Mouse (Mus musculus) heart, adult 2 months (tissue): ENCODE results near the gene Abca8b. TPM values are rescaled to one million over a fixed set of nuclear protein-coding genes. Genes with fewer than 3 reads are reported as not detected.
"Not testable (repeated sequence)": the region's sequence is repeated elsewhere in the genome, so short reads cannot be mapped to it uniquely, and the experiment has no call there.

ENCODE experiments used
- DNase-seq, 2 experiments: peaks; one replicate each; pipeline ENCODE4 v3.0.0; 2021
- H3K27ac ChIP-seq: fragments of 200-600 bp; 2 replicates; pipeline ENCODE4 v1.8.1; 2022
- H3K27me3 ChIP-seq: fragments of 200-500 bp; 2 replicates; pipeline ENCODE4 v1.6.1; 2012; ENCODE audit warnings: mild to moderate bottlenecking, low read length, inconsistent platforms, mixed read lengths; ENCODE audit not compliant: control insufficient read depth, insufficient read depth
- H3K36me3 ChIP-seq: fragments of 200-500 bp; 2 replicates; pipeline ENCODE4 v1.6.1; 2012; ENCODE audit warnings: low read length, inconsistent platforms; ENCODE audit not compliant: control insufficient read depth, insufficient read depth
- H3K4me1 ChIP-seq: fragments of 200-500 bp; 2 replicates; pipeline ENCODE4 v1.6.1; 2011; ENCODE audit warnings: low read length; ENCODE audit not compliant: control insufficient read depth, insufficient read depth
- H3K4me3 ChIP-seq: fragments of 200-600 bp; 2 replicates; pipeline ENCODE4 v1.8.1; 2022
- H3K79me2 ChIP-seq: fragments of 200-500 bp; replicated peaks from 2 replicates; pipeline ENCODE4 v1.6.1; 2012; ENCODE audit warnings: mild to moderate bottlenecking, inconsistent platforms, low read length, moderate library complexity, mixed read lengths; ENCODE audit not compliant: control insufficient read depth, insufficient read depth
- H3K9ac ChIP-seq: fragments of 200-500 bp; 2 replicates; pipeline ENCODE4 v1.6.1; 2012; ENCODE audit warnings: low read depth, mild to moderate bottlenecking, control low read depth, inconsistent platforms, low read length, mixed read lengths
- CTCF ChIP-seq: fragments of 200-600 bp; IDR thresholded peaks from 2 replicates; pipeline ENCODE4 v1.8.1; 2022; ENCODE audit warnings: antibody characterized with exemption, mild to moderate bottlenecking, moderate library complexity
- EP300 ChIP-seq: fragments of 200-500 bp; IDR thresholded peaks from 2 replicates; pipeline ENCODE4 v1.6.1; 2011; ENCODE audit warnings: low read depth, low read length, control low read depth; ENCODE audit not compliant: insufficient read depth
- POLR2A ChIP-seq: fragments of 200-500 bp; IDR thresholded peaks from 2 replicates; pipeline ENCODE4 v1.6.1; 2011; ENCODE audit warnings: mild to moderate bottlenecking, low read depth, low read length, control low read depth; ENCODE audit not compliant: insufficient read depth
- WGBS: fragments of 180-500 bp; shearing (Covaris S2); methylation state at CpG from one replicate; pipeline ENCODE4 v1.1.7; 2018; 5-methylcytosine and 5-hydroxymethylcytosine counted together
- intact Hi-C: fragments of 180-260 bp; cut with DNase I; formaldehyde crosslinking; loops from one replicate; pipeline ENCODE4 v1.15.1; 2025
- polyA plus RNA-seq: library from polyadenylated mRNA; depleted of rRNA; stranded (reverse); fragments of >200 nt; gene quantifications from 2 replicates; pipeline ENCODE4 v1.2.3, GENCODE M21; 2012
- total RNA-seq, 2 experiments: library from RNA; stranded (reverse); gene quantifications; 2 replicates each; pipeline ENCODE4 v1.2.3; 2021

The Abca8b gene
- total and polyA plus RNA-seq, 3 experiments: 2.9 to 8.8 (median 6.9) TPM

GRCm38 (mm10) chr11:109926718-109927680 lies 68.6 kb downstream of the Abca8b start:
- Histone ChIP-seq H3K4me1 (peaks cover 5% of the 10 kb centered on the region), H3K79me2 (no peaks in the 10 kb centered on the region), H3K27me3 (no peaks in the 10 kb centered on the region), H3K36me3 (peaks cover 13% of the 10 kb centered on the region; the same call in 1 of the 2 replicates), H3K4me3 (no peak overlapping the region), H3K27ac (peak overlapping the region; percentile 53), H3K9ac (no peak overlapping the region)
- DNase-seq: peak in 1 of 2 experiments; percentile 39
- intact Hi-C loops: loop anchor here (1.0 kb wide), 1 partner anchor 52 kb away; no protein-coding TSS in a partner anchor
- 25% methylated on average over 7 of the region's 7 CpGs for WGBS
- TF ChIP-seq POLR2A: 0 out of 2 replicates have a peak, but pooled peaks have one; percentile 27
- TF ChIP-seq CTCF: no peak

GRCm38 (mm10) chr11:109922236-109922635 lies 73.4 kb downstream of the Abca8b start:
- no peak for TF ChIP-seq POLR2A
- no peak for TF ChIP-seq CTCF
- no peak for TF ChIP-seq EP300
- 53% methylated on average over 3 of the region's 3 CpGs for WGBS
- Histone ChIP-seq H3K27me3 (no peaks in the 10 kb centered on the region), H3K4me1 (peaks cover 5% of the 10 kb centered on the region), H3K27ac (peak overlapping the region; percentile 52), H3K9ac (no peak overlapping the region), H3K4me3 (no peak overlapping the region), H3K36me3 (peaks cover 8% of the 10 kb centered on the region; the same call in 1 of the 2 replicates), H3K79me2 (no peaks in the 10 kb centered on the region)
- no peak for DNase-seq
- intact Hi-C loops: no loop called here

- WGBS: 72% methylated on average over 2 of the region's 2 CpGs
These were observed 76.2 kb downstream of the Abca8b start for GRCm38 (mm10) chr11:109919480-109919879.

GRCm38 (mm10) chr11:109916654-109917053 lies 79.0 kb downstream of the Abca8b start:
- no peak overlapping the region for H3K4me3 ChIP-seq
- H3K9ac ChIP-seq: no peak overlapping the region
- no peaks in the 10 kb centered on the region for H3K4me1 ChIP-seq
- no peaks in the 10 kb centered on the region for H3K36me3 ChIP-seq
- WGBS: 78% methylated on average over 10 of the region's 10 CpGs
- no peak overlapping the region for H3K27ac ChIP-seq
- TF ChIP-seq EP300 (no peak), CTCF (no peak), POLR2A (no peak)
- H3K27me3 ChIP-seq: no peaks in the 10 kb centered on the region
- no peak for DNase-seq
- intact Hi-C loops: no loop called here
- no peaks in the 10 kb centered on the region for H3K79me2 ChIP-seq

More at GRCm38 (mm10) chr11:109919480-109919879, 76.2 kb downstream of the Abca8b start:
- Histone ChIP-seq H3K79me2 (no peaks in the 10 kb centered on the region), H3K36me3 (no peaks in the 10 kb centered on the region), H3K4me3 (no peak overlapping the region), H3K27me3 (no peaks in the 10 kb centered on the region), H3K9ac (no peak overlapping the region), H3K4me1 (peaks cover 1% of the 10 kb centered on the region; the same call in 1 of the 2 replicates), H3K27ac (no peak overlapping the region)
- TF ChIP-seq EP300 (no peak), CTCF (no peak), POLR2A (no peak)
- no peak for DNase-seq
- intact Hi-C loops: no loop called here

GRCm38 (mm10) chr11:109913156-109913555 lies 82.5 kb downstream of the Abca8b start:
- DNase-seq, H3K27ac ChIP-seq, H3K79me2 ChIP-seq, H3K4me1 ChIP-seq, H3K36me3 ChIP-seq, H3K27me3 ChIP-seq, H3K4me3 ChIP-seq, H3K9ac ChIP-seq, intact Hi-C loops: not testable (repeated sequence)
- WGBS: 85% methylated on average over 8 of the region's 8 CpGs

GRCm38 (mm10) chr11:109912118-109912517 lies 83.5 kb downstream of the Abca8b start:
- DNase-seq, H3K9ac ChIP-seq, H3K4me1 ChIP-seq, intact Hi-C loops, H3K79me2 ChIP-seq, H3K36me3 ChIP-seq, H3K4me3 ChIP-seq, H3K27ac ChIP-seq, H3K27me3 ChIP-seq: not testable (repeated sequence)
- WGBS: 77% methylated on average over 1 of the region's 1 CpGs
